Mouse (Mus musculus): ENCODE measurements at regions not wholly inside any gene's neighbourhood (a gene's known extent, or its start where the extent isn't known, plus 50 kb on each side); places are given as distances from the start of the nearest gene placed in this dataset.

DNA sequence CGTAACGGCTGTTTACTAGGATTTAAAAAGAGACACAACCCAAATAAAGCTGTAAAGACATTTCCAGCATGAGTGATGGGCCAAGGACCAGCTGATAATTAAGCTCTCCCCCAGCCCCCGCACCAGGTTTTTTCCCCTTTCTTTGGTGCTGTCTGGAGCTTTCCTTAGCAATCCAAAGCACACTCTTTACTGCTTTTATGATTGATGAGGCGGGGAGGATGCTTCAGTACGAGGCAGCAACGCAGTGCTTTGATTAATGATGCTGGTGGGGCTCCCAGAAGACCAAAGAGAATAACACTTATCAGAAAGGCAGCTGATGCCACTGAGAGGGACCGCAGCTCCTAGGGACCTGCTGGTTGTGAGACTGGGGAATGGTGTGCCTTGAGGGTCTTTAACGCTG lies 537.4 kb downstream of the Ebf1 start:
- Histone ChIP-seq H3K4me3 (replicated peaks; ENCODE audit: low read length) (no peak overlapping the region), H3K9me3 (ENCODE audit: control insufficient read depth, low read length) (no peaks in the 10 kb centered on the region), H3K9ac (ENCODE audit: low read depth, low read length, severe bottlenecking) (no peak overlapping the region), H3K4me1 (ENCODE audit: control insufficient read depth, insufficient read depth, low read length) (peaks cover 6% of the 10 kb centered on the region), H3K4me2 (replicated peaks; ENCODE audit: low read depth, low read length, severe bottlenecking) (no peak overlapping the region), H3K36me3 (ENCODE audit: control insufficient read depth, insufficient read depth, low read length) (no peaks in the 10 kb centered on the region), H3K27me3 (ENCODE audit: control insufficient read depth, insufficient read depth, low read length) (no peaks in the 10 kb centered on the region), H3K27ac (replicated peaks; ENCODE audit: low read depth, low read length) (no peak overlapping the region)
- 23% methylated on average over 8 of the region's 8 CpGs for WGBS
- no peak for ATAC-seq (ENCODE audit: low FRiP score, low read depth)
- DNase-seq (ENCODE audit: low spot score): no peak
- no peak for TF ChIP-seq POLR2A (IDR thresholded peaks at IDR 0.05; ENCODE audit: borderline replicate concordance, extremely low read depth, insufficient read depth, insufficient read length)

GRCm38 (mm10) chr11:45155782-45156181 lies 538.7 kb downstream of the Ebf1 start:
- no peaks in the 10 kb centered on the region for H3K9me3 ChIP-seq (ENCODE audit: control insufficient read depth, low read length)
- no peak overlapping the region for H3K9ac ChIP-seq (ENCODE audit: low read depth, low read length, severe bottlenecking)
- H3K4me1 ChIP-seq (ENCODE audit: control insufficient read depth, insufficient read depth, low read length): peaks cover 6% of the 10 kb centered on the region
- no peak overlapping the region for H3K4me2 ChIP-seq (replicated peaks; ENCODE audit: low read depth, low read length, severe bottlenecking)
- H3K4me3 ChIP-seq (replicated peaks; ENCODE audit: low read length): no peak overlapping the region
- no peak overlapping the region for H3K27ac ChIP-seq (replicated peaks; ENCODE audit: low read depth, low read length)
- ATAC-seq (ENCODE audit: low FRiP score, low read depth) (no peak), DNase-seq (ENCODE audit: low spot score) (no peak)
- TF ChIP-seq POLR2A (IDR thresholded peaks at IDR 0.05; ENCODE audit: borderline replicate concordance, extremely low read depth, insufficient read depth, insufficient read length): no peak
- 62% methylated on average over 1 of the region's 1 CpGs for WGBS
- no peaks in the 10 kb centered on the region for H3K27me3 ChIP-seq (ENCODE audit: control insufficient read depth, insufficient read depth, low read length)
- H3K36me3 ChIP-seq (ENCODE audit: control insufficient read depth, insufficient read depth, low read length): no peaks in the 10 kb centered on the region

DNA sequence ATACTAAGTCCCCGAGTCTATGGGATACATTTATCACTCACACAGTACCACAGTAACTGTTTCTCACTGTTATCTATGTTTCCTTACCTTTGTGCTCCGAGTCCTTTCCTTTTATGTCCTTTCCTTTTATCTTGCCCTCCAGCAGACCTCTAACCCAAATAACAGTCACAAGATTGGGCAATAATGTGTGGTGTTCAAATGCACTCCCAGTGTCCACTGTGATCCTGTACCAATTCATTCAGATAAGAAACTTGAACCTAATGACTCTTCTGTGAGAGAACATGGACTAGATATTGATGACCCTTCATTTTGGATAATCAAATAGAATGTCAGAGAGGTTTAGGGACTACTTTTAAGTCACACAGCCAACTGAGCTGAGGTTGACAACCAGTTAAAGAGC lies 541.2 kb downstream of the Ebf1 start:
- H3K9ac ChIP-seq (ENCODE audit: low read depth, low read length, severe bottlenecking): no peak overlapping the region
- H3K4me3 ChIP-seq (replicated peaks; ENCODE audit: low read length): no peak overlapping the region
- no peaks in the 10 kb centered on the region for H3K9me3 ChIP-seq (ENCODE audit: control insufficient read depth, low read length)
- H3K27ac ChIP-seq (replicated peaks; ENCODE audit: low read depth, low read length): no peak overlapping the region
- ATAC-seq (ENCODE audit: low FRiP score, low read depth) (no peak), DNase-seq (ENCODE audit: low spot score) (no peak)
- no peaks in the 10 kb centered on the region for H3K27me3 ChIP-seq (ENCODE audit: control insufficient read depth, insufficient read depth, low read length)
- H3K4me2 ChIP-seq (replicated peaks; ENCODE audit: low read depth, low read length, severe bottlenecking): no peak overlapping the region
- 42% methylated on average over 2 of the region's 2 CpGs for WGBS
- H3K36me3 ChIP-seq (ENCODE audit: control insufficient read depth, insufficient read depth, low read length): no peaks in the 10 kb centered on the region
- peaks cover 6% of the 10 kb centered on the region for H3K4me1 ChIP-seq (ENCODE audit: control insufficient read depth, insufficient read depth, low read length)
- no peak for TF ChIP-seq POLR2A (IDR thresholded peaks at IDR 0.05; ENCODE audit: borderline replicate concordance, extremely low read depth, insufficient read depth, insufficient read length)

GRCm38 (mm10) chr11:45160871-45161270 lies 543.8 kb downstream of the Ebf1 start:
- no peak overlapping the region for H3K4me3 ChIP-seq (replicated peaks; ENCODE audit: low read length)
- no peaks in the 10 kb centered on the region for H3K9me3 ChIP-seq (ENCODE audit: control insufficient read depth, low read length)
- no peak overlapping the region for H3K9ac ChIP-seq (ENCODE audit: low read depth, low read length, severe bottlenecking)
- no peak overlapping the region for H3K27ac ChIP-seq (replicated peaks; ENCODE audit: low read depth, low read length)
- DNase-seq (ENCODE audit: low spot score): no peak
- no peaks in the 10 kb centered on the region for H3K27me3 ChIP-seq (ENCODE audit: control insufficient read depth, insufficient read depth, low read length)
- no peak for ATAC-seq (ENCODE audit: low FRiP score, low read depth)
- TF ChIP-seq POLR2A (IDR thresholded peaks at IDR 0.05; ENCODE audit: borderline replicate concordance, extremely low read depth, insufficient read depth, insufficient read length): no peak
- H3K36me3 ChIP-seq (ENCODE audit: control insufficient read depth, insufficient read depth, low read length): no peaks in the 10 kb centered on the region
- no peak overlapping the region for H3K4me2 ChIP-seq (replicated peaks; ENCODE audit: low read depth, low read length, severe bottlenecking)
- no peaks in the 10 kb centered on the region for H3K4me1 ChIP-seq (ENCODE audit: control insufficient read depth, insufficient read depth, low read length)
- 80% methylated on average over 8 of the region's 8 CpGs for WGBS

DNA sequence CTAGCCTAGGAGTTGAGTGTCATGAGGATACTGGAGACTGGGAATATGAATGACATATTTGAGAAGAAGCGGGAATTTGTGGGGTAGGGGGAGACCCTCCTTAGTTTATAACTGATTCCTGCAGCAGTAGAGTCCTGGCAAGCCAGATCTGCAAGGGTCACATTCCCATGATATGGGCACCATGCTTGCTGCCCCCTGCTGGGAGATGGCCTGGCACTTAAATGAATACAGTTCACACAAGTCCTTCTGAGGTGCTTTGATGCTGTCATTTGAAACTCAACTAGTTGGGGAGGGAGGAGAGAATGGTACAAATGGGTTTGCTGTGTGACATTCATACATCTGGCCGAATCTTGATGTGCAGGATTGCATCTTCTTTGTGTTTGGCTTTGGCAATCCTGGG lies 556.4 kb downstream of the Ebf1 start:
- Histone ChIP-seq H3K27me3 (ENCODE audit: control insufficient read depth, insufficient read depth, low read length) (no peaks in the 10 kb centered on the region), H3K4me3 (replicated peaks; ENCODE audit: low read length) (no peak overlapping the region), H3K4me2 (replicated peaks; ENCODE audit: low read depth, low read length, severe bottlenecking) (no peak overlapping the region), H3K27ac (replicated peaks; ENCODE audit: low read depth, low read length) (no peak overlapping the region), H3K9ac (ENCODE audit: low read depth, low read length, severe bottlenecking) (no peak overlapping the region), H3K36me3 (ENCODE audit: control insufficient read depth, insufficient read depth, low read length) (no peaks in the 10 kb centered on the region), H3K4me1 (ENCODE audit: control insufficient read depth, insufficient read depth, low read length) (0 out of 2 replicates have a peak, but pooled peaks cover 17% of the 10 kb centered on the region), H3K9me3 (ENCODE audit: control insufficient read depth, low read length) (no peaks in the 10 kb centered on the region)
- WGBS: 77% methylated on average over 2 of the region's 2 CpGs
- DNase-seq (ENCODE audit: low spot score) (no peak), ATAC-seq (ENCODE audit: low FRiP score, low read depth) (no peak)
- TF ChIP-seq POLR2A (IDR thresholded peaks at IDR 0.05; ENCODE audit: borderline replicate concordance, extremely low read depth, insufficient read depth, insufficient read length): no peak

DNA sequence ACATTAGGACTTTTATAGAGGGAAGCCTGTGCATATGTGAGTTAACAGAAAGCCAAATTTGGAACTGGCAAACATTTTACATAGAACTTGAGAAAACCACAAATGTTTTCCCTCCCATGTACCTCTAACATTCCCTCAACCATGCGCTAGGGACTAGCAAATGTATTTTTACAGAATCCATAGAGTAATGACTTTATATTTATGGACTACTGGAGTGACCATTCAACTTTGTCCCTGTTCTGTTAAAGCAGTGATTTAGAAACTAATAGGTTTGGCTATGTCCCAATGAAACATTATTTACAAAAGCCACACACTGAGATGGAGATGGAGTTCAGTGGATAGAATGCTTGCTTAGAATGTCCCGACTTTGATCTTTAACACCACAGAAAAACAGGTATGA lies 557.0 kb downstream of the Ebf1 start:
- H3K4me1 ChIP-seq (ENCODE audit: control insufficient read depth, insufficient read depth, low read length): 0 out of 2 replicates have a peak, but pooled peaks cover 17% of the 10 kb centered on the region
- no peaks in the 10 kb centered on the region for H3K36me3 ChIP-seq (ENCODE audit: control insufficient read depth, insufficient read depth, low read length)
- H3K9ac ChIP-seq (ENCODE audit: low read depth, low read length, severe bottlenecking): no peak overlapping the region
- no peaks in the 10 kb centered on the region for H3K27me3 ChIP-seq (ENCODE audit: control insufficient read depth, insufficient read depth, low read length)
- DNase-seq (ENCODE audit: low spot score): no peak
- no peak overlapping the region for H3K27ac ChIP-seq (replicated peaks; ENCODE audit: low read depth, low read length)
- H3K9me3 ChIP-seq (ENCODE audit: control insufficient read depth, low read length): no peaks in the 10 kb centered on the region
- WGBS: 57% methylated on average over 2 of the region's 2 CpGs
- no peak overlapping the region for H3K4me2 ChIP-seq (replicated peaks; ENCODE audit: low read depth, low read length, severe bottlenecking)
- no peak for ATAC-seq (ENCODE audit: low FRiP score, low read depth)
- H3K4me3 ChIP-seq (replicated peaks; ENCODE audit: low read length): no peak overlapping the region
- no peak for TF ChIP-seq POLR2A (IDR thresholded peaks at IDR 0.05; ENCODE audit: borderline replicate concordance, extremely low read depth, insufficient read depth, insufficient read length)

Data from limb, embryonic 14.5 days (tissue).